Mouse (Mus musculus) intestine, embryonic 14.5 days (tissue): ENCODE results near the gene Btnl2. TPM values are rescaled to one million over a fixed set of nuclear protein-coding genes. Genes with fewer than 3 reads are reported as not detected.
A peak's percentile ranks its signal among the peaks of the same experiment; 100 is the strongest.

Experiments used
- ATAC-seq: fragments of 200-750 bp; cut with Nextera tagmentation; replicated peaks from 2 replicates; pipeline ENCODE4 v1.8.0; 2017; ENCODE audit warnings: low read depth, moderate number of reproducible peaks, moderate TSS enrichment, moderate library complexity; ENCODE audit not compliant: low FRiP score, low TSS enrichment
- DNase-seq: peaks from one replicate; pipeline ENCODE4 v3.0.0-alpha.2; 2018; ENCODE audit warnings: low spot score
- H3K27ac ChIP-seq: fragments of 300-500 bp; sonication (generic); 2 replicates; pipeline ENCODE4 v1.5.1; 2014; ENCODE audit warnings: low read depth, mild to moderate bottlenecking, control low read depth
- H3K27me3 ChIP-seq: fragments of 300-500 bp; sonication (generic); replicated peaks from 2 replicates; pipeline ENCODE4 v1.6.1; 2014; ENCODE audit warnings: low read length, control low read depth; ENCODE audit not compliant: control insufficient read depth, insufficient read depth
- H3K36me3 ChIP-seq: fragments of 300-500 bp; sonication (generic); 2 replicates; pipeline ENCODE4 v1.6.1; 2014; ENCODE audit warnings: low read length, control low read depth; ENCODE audit not compliant: control insufficient read depth, insufficient read depth
- H3K4me1 ChIP-seq: fragments of 300-500 bp; sonication (generic); replicated peaks from 2 replicates; pipeline ENCODE4 v1.6.1; 2014; ENCODE audit warnings: low read length, control low read depth, mixed read lengths; ENCODE audit not compliant: control insufficient read depth, insufficient read depth
- H3K4me2 ChIP-seq: fragments of 300-500 bp; sonication (generic); 2 replicates; pipeline ENCODE4 v1.6.1; 2014; ENCODE audit warnings: low read length
- H3K4me3 ChIP-seq: fragments of 300-500 bp; sonication (generic); 2 replicates; pipeline ENCODE4 v1.5.1; 2014; ENCODE audit warnings: low read depth, low read length, control low read depth, mixed read lengths
- H3K9ac ChIP-seq: fragments of 300-500 bp; sonication (generic); 2 replicates; pipeline ENCODE4 v1.6.1; 2014; ENCODE audit warnings: mild to moderate bottlenecking, low read length
- H3K9me3 ChIP-seq: fragments of 300-500 bp; sonication (generic); 2 replicates; pipeline ENCODE4 v1.6.1; 2016; ENCODE audit warnings: low read length, control low read depth; ENCODE audit not compliant: control insufficient read depth
- WGBS: fragments of 180-500 bp; shearing (Covaris S2); extraction: QIAGEN DNeasy Blood & Tissue Kit; methylation state at CpG from one replicate; pipeline ENCODE4 v1.1.7; 2014; 5-methylcytosine and 5-hydroxymethylcytosine counted together
- polyA plus RNA-seq: library from polyadenylated mRNA; unstranded; fragments of >200 nt; fragmentation: Nextera tagmentation; extraction: Ambion mirVana; gene quantifications from 2 replicates; pipeline ENCODE4 v1.2.1, GENCODE M21; 2014

Btnl2 gene
- polyA plus RNA-seq, 1 experiment from 2014 or later = 0.81 TPM

- Histone ChIP-seq H3K27ac (no peak overlapping the region), H3K4me1 (no peaks in the 10 kb centered on the region), H3K36me3 (no peaks in the 10 kb centered on the region), H3K4me2 (no peak overlapping the region), H3K9me3 (no peaks in the 10 kb centered on the region), H3K9ac (no peak overlapping the region), H3K27me3 (0 out of 2 replicates have a peak, but pooled peaks cover 2% of the 10 kb centered on the region), H3K4me3 (no peak overlapping the region)
- ATAC-seq (no peak), DNase-seq (no peak)
- WGBS = 68% methylated on average over 1 of the region's 1 CpGs
These were observed 42.4 kb upstream of the Btnl2 start for GRCm38 (mm10) chr17:34312185-34312584.

GRCm38 (mm10) chr17:34313393-34313792 is 41.2 kb upstream of the Btnl2 start:
- Histone ChIP-seq H3K27ac (no peak overlapping the region), H3K4me1 (no peaks in the 10 kb centered on the region), H3K36me3 (no peaks in the 10 kb centered on the region), H3K27me3 (0 out of 2 replicates have a peak, but pooled peaks cover 2% of the 10 kb centered on the region), H3K9me3 (no peaks in the 10 kb centered on the region), H3K4me2 (no peak overlapping the region), H3K4me3 (no peak overlapping the region), H3K9ac (no peak overlapping the region)
- ATAC-seq (no peak), DNase-seq (peak; percentile 93)
- 37% methylated on average over 3 of the region's 3 CpGs for WGBS

- Histone ChIP-seq H3K9me3 (no peaks in the 10 kb centered on the region), H3K36me3 (no peaks in the 10 kb centered on the region), H3K9ac (no peak overlapping the region), H3K4me1 (no peaks in the 10 kb centered on the region), H3K27ac (no peak overlapping the region), H3K4me2 (no peak overlapping the region), H3K4me3 (no peak overlapping the region), H3K27me3 (no peaks in the 10 kb centered on the region)
- 64% methylated on average over 9 of the region's 9 CpGs for WGBS
- no peak for ATAC-seq
- no peak for DNase-seq
These were observed 40.3 kb upstream of the Btnl2 start for GRCm38 (mm10) chr17:34314286-34314685.

- H3K36me3 ChIP-seq = no peaks in the 10 kb centered on the region
- H3K27me3 ChIP-seq = no peaks in the 10 kb centered on the region
- no peaks in the 10 kb centered on the region for H3K4me1 ChIP-seq
- ATAC-seq (no peak), DNase-seq (no peak)
- H3K9me3 ChIP-seq = no peaks in the 10 kb centered on the region
- H3K4me2 ChIP-seq = no peak overlapping the region
- no peak overlapping the region for H3K9ac ChIP-seq
- no peak overlapping the region for H3K4me3 ChIP-seq
- 72% methylated on average over 1 of the region's 1 CpGs for WGBS
- no peak overlapping the region for H3K27ac ChIP-seq
These were observed 39.1 kb upstream of the Btnl2 start for GRCm38 (mm10) chr17:34315512-34315911.

GRCm38 (mm10) chr17:34316697-34317096 is 37.9 kb upstream of the Btnl2 start:
- H3K27me3 ChIP-seq = no peaks in the 10 kb centered on the region
- H3K4me1 ChIP-seq = no peaks in the 10 kb centered on the region
- H3K4me3 ChIP-seq = no peak overlapping the region
- H3K9ac ChIP-seq = no peak overlapping the region
- no peaks in the 10 kb centered on the region for H3K9me3 ChIP-seq
- DNase-seq (no peak), ATAC-seq (no peak)
- H3K36me3 ChIP-seq = no peaks in the 10 kb centered on the region
- H3K27ac ChIP-seq = no peak overlapping the region
- WGBS = 79% methylated on average over 2 of the region's 2 CpGs
- H3K4me2 ChIP-seq = no peak overlapping the region

- 36% methylated on average over 2 of the region's 2 CpGs for WGBS
These were observed 37.3 kb upstream of the Btnl2 start for GRCm38 (mm10) chr17:34317275-34317674.

GRCm38 (mm10) chr17:34325436-34325835 is 29.2 kb upstream of the Btnl2 start, which contains the start of gene H2-Eb2:
TSS of gene H2-Eb2 (plus strand) at chr17:34325665.
- no peak within 1 kb of the TSS for H3K4me2 ChIP-seq
- DNase-seq = no peak
- H3K36me3 ChIP-seq = no peaks in the 10 kb centered on the region
- no peak within 1 kb of the TSS for H3K4me3 ChIP-seq
- ATAC-seq = no peak
- H3K27ac ChIP-seq = no peak within 1 kb of the TSS
- 50% methylated on average over 4 of the region's 4 CpGs for WGBS
- no peaks in the 10 kb centered on the region for H3K27me3 ChIP-seq
- H3K4me1 ChIP-seq = no peaks in the 10 kb centered on the region
- H3K9ac ChIP-seq = no peak within 1 kb of the TSS
- H3K9me3 ChIP-seq = no peaks in the 10 kb centered on the region

More at GRCm38 (mm10) chr17:34317275-34317674, 37.3 kb upstream of the Btnl2 start:
- Histone ChIP-seq H3K27me3 (no peaks in the 10 kb centered on the region), H3K4me1 (no peaks in the 10 kb centered on the region), H3K27ac (no peak overlapping the region), H3K9ac (no peak overlapping the region), H3K4me2 (no peak overlapping the region), H3K9me3 (no peaks in the 10 kb centered on the region), H3K36me3 (no peaks in the 10 kb centered on the region), H3K4me3 (no peak overlapping the region)
- ATAC-seq = no peak
- no peak for DNase-seq

GRCm38 (mm10) chr17:34326373-34326772 is 28.2 kb upstream of the Btnl2 start:
- Histone ChIP-seq H3K36me3 (no peaks in the 10 kb centered on the region), H3K4me2 (no peak overlapping the region), H3K27me3 (no peaks in the 10 kb centered on the region), H3K27ac (no peak overlapping the region), H3K9ac (no peak overlapping the region), H3K4me3 (no peak overlapping the region), H3K4me1 (no peaks in the 10 kb centered on the region), H3K9me3 (no peaks in the 10 kb centered on the region)
- WGBS = 76% methylated on average over 3 of the region's 3 CpGs
- ATAC-seq (no peak), DNase-seq (no peak)

GRCm38 (mm10) chr17:34329807-34330206 is 24.8 kb upstream of the Btnl2 start:
- 68% methylated on average over 2 of the region's 2 CpGs for WGBS
- no peaks in the 10 kb centered on the region for H3K36me3 ChIP-seq
- H3K27me3 ChIP-seq = no peaks in the 10 kb centered on the region
- no peak overlapping the region for H3K4me3 ChIP-seq
- no peak for DNase-seq
- H3K4me1 ChIP-seq = no peaks in the 10 kb centered on the region
- no peaks in the 10 kb centered on the region for H3K9me3 ChIP-seq
- ATAC-seq = no peak
- no peak overlapping the region for H3K4me2 ChIP-seq
- no peak overlapping the region for H3K9ac ChIP-seq
- no peak overlapping the region for H3K27ac ChIP-seq
